Mouse (Mus musculus) splenic B cell, adult 2 months (primary cell): ENCODE measurements around the gene Tmem208.

Experiments used
- DNase-seq: peaks from one replicate; pipeline ENCODE4 v3.0.0-alpha.2; 2011; ENCODE audit warnings: low read depth, low spot score
- H3K27me3 ChIP-seq: 2 replicates; pipeline ENCODE4 v1.6.1; 2012; ENCODE audit warnings: mild to moderate bottlenecking, low read length, moderate library complexity, mixed read lengths; ENCODE audit not compliant: control insufficient read depth, poor library complexity, insufficient read depth, severe bottlenecking
- H3K36me3 ChIP-seq: 2 replicates; pipeline ENCODE4 v1.6.1; 2012; ENCODE audit warnings: mild to moderate bottlenecking, low read length, moderate library complexity, mixed read lengths; ENCODE audit not compliant: control insufficient read depth, poor library complexity, insufficient read depth, severe bottlenecking

Tmem208 gene

DNA sequence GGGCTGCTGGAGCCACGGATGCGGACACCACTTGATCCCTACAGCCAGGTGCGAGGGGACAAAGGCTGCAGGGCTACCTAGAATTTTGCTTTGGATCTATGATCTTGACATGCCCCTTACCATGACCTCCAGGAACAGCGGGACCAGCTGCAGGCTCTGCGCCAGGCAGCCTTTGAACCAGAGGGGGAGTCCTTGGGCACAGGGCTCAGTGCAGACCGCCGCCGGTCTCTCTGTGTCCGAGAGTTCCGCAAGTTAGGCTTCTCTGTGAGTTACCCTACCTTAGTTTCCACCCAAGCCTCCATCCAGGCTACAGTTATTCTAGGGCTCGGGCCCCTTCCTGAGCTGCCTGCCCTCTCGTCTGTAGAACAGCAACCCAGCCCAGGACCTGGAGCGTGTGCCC lies 18.5 kb upstream of the Tmem208 start:
- Histone ChIP-seq H3K27me3 (no peaks in the 10 kb centered on the region; the same call in 1 of the 2 replicates), H3K36me3 (peaks cover 6% of the 10 kb centered on the region)
- no peak for DNase-seq

DNA sequence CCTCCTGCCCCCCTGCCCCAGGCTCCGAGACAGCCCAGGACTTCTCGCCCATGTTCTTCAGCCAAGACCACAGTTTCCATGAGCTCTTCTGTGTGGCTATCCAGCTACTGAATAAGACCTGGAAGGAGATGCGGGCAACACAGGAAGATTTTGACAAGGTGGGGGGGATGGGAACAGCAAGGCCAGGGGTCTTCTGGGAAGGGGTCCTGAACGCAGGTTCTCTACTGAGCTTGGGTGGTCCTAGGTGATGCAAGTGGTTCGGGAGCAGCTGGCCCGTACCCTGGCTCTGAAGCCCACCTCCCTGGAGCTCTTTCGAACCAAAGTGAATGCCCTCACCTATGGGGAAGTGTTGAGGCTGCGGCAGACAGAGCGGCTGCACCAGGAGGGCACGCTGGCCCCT lies 17.7 kb upstream of the Tmem208 start:
- Histone ChIP-seq H3K27me3 (no peaks in the 10 kb centered on the region; the same call in 1 of the 2 replicates), H3K36me3 (peaks cover 4% of the 10 kb centered on the region)
- DNase-seq: no peak

DNA sequence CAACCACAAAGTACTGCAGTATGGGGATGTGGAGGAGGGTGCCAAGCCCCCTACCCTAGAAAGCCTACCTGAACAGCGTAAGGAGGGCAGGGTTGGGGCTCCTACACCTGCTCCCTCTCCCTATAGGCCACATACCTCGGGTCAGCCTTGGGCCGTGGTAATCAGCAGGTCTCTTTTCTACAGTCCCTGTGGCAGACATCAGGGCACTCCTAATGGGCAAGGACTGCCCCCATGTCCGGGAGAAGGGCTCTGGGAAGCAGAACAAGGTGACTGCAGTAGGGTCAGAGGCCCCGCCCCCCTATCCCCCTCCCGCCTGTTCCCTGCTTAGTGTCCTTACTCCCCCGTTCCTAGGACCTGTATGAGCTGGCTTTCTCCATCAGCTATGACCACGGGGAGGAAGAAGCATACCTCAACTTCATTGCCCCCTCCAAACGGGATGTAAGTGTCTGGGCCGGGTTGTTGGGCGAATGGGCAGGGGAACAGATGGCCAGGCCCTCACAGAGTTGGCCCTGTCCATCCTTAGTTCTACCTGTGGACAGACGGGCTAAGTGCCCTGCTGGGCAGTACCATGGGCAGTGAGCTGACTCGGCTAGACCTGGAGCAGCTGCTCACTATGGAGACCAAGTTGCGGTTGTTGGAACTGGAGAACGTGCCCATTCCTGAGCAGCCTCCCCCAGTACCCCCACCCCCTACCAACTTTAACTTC lies 16.9 kb upstream of the Tmem208 start:
- Histone ChIP-seq H3K27me3 (no peaks in the 10 kb centered on the region; the same call in 1 of the 2 replicates), H3K36me3 (peaks cover 3% of the 10 kb centered on the region)
- DNase-seq: no peak

DNA sequence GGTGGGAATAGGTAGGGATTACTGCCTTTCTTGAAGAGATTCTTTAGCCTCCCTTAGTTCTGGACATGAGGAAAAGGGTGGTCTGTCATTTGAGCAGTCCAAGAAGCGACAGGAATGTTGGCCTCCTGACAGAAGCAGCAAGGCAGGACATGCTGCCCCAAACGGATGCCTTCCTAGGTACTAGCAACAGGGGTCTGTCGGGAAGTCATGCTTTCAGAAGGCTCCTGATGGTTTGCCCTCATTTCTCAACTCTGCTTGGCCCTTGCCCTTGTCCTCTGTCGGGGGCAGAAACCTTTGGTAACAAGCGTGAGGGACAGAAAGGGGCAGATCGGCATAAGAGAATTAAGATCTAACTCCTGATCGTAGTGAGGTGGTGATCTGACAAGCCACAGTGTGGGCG lies 16.0 kb upstream of the Tmem208 start:
- Histone ChIP-seq H3K36me3 (peaks cover 3% of the 10 kb centered on the region), H3K27me3 (no peaks in the 10 kb centered on the region; the same call in 1 of the 2 replicates)
- no peak for DNase-seq

DNA sequence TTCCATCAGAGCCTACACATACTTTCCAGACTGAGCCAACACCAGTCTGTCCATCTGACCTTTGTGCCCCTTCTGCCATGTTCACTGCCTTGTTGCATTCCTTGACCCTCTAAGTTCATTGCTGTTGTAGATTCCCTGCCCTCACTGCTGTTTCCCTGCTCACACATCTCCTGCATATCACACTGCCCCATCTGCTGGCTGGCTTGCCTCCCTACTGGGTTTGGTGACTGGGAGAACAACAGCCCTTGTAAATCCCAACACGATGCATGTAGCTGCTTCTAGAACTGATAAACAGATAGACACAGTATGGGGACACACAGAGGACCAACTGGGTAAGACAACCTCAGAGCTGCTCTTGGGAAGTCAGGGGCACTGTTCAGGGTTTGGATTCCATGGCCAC lies 14.4 kb upstream of the Tmem208 start:
- Histone ChIP-seq H3K27me3 (no peaks in the 10 kb centered on the region; the same call in 1 of the 2 replicates), H3K36me3 (peaks cover 3% of the 10 kb centered on the region)
- DNase-seq: no peak

DNA sequence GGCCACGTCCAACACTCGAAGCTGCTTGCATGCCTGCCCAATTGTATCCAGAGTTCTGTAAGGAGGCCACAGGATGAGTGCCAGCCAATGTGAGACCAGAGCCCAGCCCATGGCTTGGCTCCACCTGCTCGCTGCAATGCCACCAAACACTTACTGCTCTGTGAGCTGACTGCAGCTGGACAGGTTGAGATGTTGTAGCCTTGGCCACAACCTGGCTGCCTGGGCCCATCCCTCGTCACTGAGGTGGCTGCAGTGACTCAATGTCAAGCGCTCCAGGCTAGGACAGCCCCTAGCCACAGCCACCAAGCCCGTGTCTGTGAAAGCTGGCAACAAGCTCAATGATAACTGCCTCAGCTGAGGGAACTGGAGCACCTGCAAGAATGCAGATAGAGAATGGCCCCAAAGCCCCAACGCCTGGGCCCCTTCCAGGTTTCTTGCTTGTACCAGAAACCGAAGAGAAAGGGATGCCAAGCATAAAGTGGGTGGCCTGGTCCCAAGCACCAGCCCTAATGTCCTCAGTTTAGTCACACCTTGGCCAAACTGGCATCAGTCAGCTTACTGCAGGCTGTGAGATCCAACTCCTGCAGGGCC lies 13.2 kb upstream of the Tmem208 start:
- Histone ChIP-seq H3K36me3 (peaks cover 3% of the 10 kb centered on the region), H3K27me3 (no peaks in the 10 kb centered on the region; the same call in 1 of the 2 replicates)
- no peak for DNase-seq

DNA sequence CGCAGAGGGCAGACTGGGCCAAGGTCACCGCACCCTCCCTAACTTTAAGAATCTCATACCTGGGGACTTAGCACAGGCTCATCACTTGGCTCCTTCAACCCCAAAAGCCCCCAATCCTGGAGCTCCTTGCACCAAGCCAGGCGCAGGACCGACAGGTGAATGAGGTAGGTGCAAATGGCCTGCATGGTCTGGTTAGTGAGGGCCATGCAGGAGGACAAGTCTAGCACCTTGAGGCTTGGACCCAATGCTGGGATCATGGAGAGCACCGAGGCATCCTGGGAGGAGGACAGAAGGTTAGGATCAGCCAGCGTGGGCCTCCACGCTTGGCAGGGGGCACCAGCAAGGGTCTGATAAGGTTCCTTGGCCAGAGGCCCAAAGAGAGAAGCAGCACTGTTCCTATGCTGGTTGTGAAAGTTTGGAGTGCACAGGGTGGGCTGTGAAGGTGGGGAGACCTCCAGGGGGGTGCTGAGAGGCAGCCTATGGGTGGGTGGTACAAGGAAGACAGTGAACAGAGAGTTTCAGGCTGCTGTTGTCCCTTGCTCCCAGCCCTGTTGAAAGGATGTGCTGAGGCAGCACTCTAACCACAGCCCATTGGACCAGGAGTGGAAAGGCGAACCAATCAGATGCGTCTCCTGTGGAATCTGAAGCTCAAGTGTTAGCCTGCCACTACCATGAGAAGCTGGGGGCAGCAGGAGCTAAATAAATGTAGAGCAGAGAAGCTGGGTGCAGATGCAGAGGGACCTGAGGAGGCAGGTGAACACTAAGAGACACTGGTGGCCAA lies 12.3 kb upstream of the Tmem208 start:
- DNase-seq: no peak
- peaks cover 5% of the 10 kb centered on the region for H3K36me3 ChIP-seq
- no peaks in the 10 kb centered on the region for H3K27me3 ChIP-seq

DNA sequence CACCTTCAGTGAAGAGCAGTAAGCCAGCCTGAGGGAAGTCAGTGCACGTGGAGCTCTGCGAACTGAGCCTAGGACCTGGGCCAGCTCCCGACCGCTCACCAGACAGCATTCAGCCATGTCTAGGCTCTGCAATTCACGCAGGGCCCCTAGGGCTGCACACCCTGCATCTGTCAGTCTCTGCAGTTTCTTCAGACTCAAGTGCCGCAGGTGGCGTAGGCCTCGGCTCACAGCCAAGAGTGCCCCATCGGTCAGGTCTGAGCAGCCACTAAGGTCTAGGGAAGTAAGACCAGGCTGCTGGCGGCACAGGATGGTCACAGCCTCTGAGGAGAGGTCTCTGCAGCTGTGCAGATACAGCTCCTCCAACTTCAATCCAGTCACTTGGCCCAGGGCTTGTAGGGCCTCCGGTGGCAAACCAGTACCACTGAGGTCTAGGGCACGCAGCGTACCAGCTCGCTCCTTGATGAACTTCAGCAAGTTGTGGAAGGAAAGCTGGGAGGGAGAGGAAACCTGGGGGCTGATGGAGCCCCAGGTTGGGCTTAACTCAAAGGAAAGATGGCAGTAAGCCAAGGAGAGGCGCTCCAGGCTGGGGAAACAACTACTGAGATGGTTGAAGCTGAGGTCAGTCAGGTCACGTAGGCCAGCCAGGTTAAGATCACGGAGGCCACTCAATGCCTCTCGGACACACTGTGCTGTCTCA lies 10.9 kb upstream of the Tmem208 start:
- DNase-seq: no peak
- Histone ChIP-seq H3K36me3 (peaks cover 2% of the 10 kb centered on the region; the same call in 1 of the 2 replicates), H3K27me3 (no peaks in the 10 kb centered on the region)

DNA sequence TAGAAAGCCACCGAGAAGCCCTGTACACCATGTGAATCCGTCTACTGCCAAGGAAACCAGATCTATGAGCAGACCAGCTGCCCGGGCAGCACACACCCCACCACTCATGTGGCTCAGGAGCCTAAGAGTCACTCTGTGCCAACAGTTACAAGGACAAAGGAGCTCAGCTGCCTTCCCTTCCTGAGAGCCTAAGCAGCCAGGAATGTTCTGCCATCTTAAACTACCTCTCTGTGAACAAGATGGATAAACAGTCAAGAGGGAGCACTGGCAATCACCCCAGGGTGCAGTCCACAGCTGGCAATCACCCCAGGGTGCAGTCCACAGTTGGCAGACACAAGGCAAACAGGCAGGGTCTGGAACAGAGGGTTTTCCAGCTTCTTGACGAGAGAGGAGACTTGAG lies 8.2 kb upstream of the Tmem208 start:
- Histone ChIP-seq H3K27me3 (no peaks in the 10 kb centered on the region), H3K36me3 (peaks cover 2% of the 10 kb centered on the region; the same call in 1 of the 2 replicates)
- no peak for DNase-seq

DNA sequence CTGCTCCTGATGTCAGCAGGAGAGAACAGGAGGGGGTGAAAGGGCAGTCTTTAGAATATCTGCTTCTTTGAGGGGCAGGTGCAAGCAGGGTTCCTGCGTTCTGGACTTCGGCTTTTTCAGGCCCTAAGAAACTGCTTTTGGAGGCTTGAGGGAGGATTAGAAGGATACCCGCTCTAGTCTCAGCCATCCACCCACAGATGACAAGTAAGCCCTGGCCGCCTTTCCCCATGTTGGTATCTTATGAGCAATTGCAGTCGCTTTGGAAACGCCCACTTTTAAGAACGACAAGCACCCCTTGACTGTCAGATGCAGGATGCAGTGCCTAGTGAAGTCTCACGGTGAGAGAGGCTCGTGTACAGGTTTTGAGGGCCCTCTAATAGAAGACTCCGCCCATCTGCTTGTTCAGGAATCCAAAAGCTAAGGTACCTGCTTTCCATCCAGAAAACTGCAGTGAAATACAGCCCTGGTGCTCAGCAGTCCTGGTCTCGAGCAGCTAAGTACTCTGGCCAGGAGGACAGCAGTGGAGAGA lies 7.4 kb upstream of the Tmem208 start:
- no peak for DNase-seq
- Histone ChIP-seq H3K36me3 (peaks cover 2% of the 10 kb centered on the region; the same call in 1 of the 2 replicates), H3K27me3 (no peaks in the 10 kb centered on the region)

DNA sequence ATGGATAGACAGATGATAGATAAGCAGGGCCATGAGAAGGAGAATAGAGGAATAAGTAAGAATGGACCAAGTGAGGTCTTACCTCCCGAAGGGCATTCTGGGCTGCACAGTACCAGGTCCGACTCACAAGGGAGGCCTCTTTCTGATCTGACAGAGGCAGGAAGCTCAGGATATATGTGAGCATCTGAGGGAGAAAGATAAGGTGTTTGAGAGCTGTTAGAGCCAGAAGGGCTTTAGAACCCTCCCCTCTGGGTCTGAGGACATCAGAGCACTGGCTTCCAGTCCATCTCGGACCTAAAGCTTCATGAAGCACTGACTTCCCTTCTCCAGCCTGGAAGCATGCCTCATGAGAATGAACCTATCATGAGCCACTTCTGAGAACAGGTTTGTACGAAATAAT lies 3.0 kb upstream of the Tmem208 start:
- Histone ChIP-seq H3K27me3 (no peaks in the 10 kb centered on the region), H3K36me3 (peaks cover 3% of the 10 kb centered on the region)
- DNase-seq: no peak

DNA sequence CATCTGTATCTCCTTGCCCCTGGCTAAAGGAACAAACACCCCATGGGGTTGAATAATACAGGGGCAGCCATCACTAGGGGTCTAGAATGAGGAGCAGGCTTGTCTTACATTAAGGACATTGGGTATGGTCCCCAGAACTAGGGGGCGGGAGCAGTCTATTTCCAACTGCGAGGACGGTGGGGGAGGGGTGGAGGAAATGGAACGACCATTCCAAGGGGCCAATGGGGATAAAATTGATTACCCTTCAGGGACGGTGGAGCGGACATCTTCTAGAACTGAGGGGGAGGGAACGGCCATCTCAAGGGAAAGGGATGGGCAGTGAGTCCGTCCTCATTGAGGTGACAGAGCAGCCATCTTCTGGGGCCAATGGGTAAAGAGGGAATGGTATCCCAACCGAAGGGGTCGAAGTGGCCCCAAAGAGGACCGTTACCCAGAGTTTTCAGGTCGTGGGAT lies 487 bp upstream of the Tmem208 start:
- Histone ChIP-seq H3K36me3 (peaks cover 6% of the 10 kb centered on the region), H3K27me3 (no peaks in the 10 kb centered on the region)
- DNase-seq: no peak

DNA sequence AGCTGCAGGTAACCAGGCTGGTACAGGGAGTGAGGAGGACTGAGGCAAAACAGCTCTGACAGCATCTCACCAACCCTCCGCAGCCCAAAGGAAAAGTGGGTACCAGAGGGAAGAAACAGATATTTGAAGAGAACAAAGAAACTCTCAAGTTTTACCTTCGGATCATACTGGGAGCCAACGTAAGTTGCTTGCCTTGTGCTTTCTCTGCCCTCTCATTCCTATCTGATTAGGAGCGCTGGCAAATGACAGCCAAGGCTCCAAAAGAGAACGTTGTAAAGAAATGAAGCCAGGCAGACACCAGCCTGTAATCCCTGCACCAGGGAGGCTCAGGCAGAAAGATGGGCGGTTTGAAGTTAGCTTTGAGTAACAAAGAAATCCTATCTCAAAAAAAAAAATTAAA lies 814 bp downstream of the Tmem208 start:
- Histone ChIP-seq H3K36me3 (peaks cover 6% of the 10 kb centered on the region), H3K27me3 (no peaks in the 10 kb centered on the region)
- DNase-seq: no peak

DNA sequence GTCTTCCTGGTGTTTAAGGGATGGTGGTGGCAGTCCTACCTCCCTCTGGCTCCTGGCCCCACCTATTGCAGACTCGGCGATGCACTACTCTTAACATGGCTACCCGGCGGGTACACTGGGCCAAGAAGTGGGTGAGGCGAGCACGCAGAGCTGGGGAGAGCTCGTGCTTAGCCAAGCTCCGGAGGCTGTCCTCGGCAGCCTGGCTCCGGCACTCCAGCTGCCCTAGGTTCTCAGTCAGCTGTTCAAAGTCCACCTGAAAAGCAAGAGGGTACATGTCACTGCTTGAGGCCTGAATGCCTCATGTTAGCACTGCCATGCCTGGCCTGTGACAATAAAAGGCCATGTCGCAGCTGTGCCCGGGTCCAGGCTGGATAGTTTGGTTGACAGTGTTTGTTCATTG lies 4.2 kb downstream of the Tmem208 start:
- H3K27me3 ChIP-seq: no peaks in the 10 kb centered on the region
- no peak for DNase-seq

More for the DNA sequence above, 4.2 kb downstream of the Tmem208 start:
- peaks cover 12% of the 10 kb centered on the region for H3K36me3 ChIP-seq
